Mouse (Mus musculus) stomach, embryonic 14.5 days (tissue): ENCODE measurements around the gene Trex1. TPM values are rescaled to one million over a fixed set of nuclear protein-coding genes. Genes with fewer than 3 reads are reported as not detected.

Experiments
- ATAC-seq: fragments of 200-750 bp; cut with Nextera tagmentation; 2 replicates; pipeline ENCODE4 v1.8.0; 2017; ENCODE audit warnings: low read depth, moderate TSS enrichment; ENCODE audit not compliant: insufficient number of reproducible peaks, insufficient read depth, low FRiP score
- H3K27ac ChIP-seq: fragments of 300-500 bp; sonication (generic); 2 replicates; pipeline ENCODE4 v1.5.1; 2014; ENCODE audit warnings: mild to moderate bottlenecking, low read length, moderate library complexity, mixed read lengths
- H3K27me3 ChIP-seq: fragments of 300-500 bp; sonication (generic); 2 replicates; pipeline ENCODE4 v1.6.1; 2014; ENCODE audit warnings: low read length, control low read depth, mixed read lengths; ENCODE audit not compliant: control insufficient read depth, insufficient read depth
- H3K36me3 ChIP-seq: fragments of 300-500 bp; sonication (generic); 2 replicates; pipeline ENCODE4 v1.6.1; 2014; ENCODE audit warnings: mild to moderate bottlenecking, control low read depth, low read length, moderate library complexity, mixed read lengths; ENCODE audit not compliant: control insufficient read depth, insufficient read depth
- H3K4me1 ChIP-seq: fragments of 300-500 bp; sonication (generic); 2 replicates; pipeline ENCODE4 v1.6.1; 2014; ENCODE audit warnings: low read length, control low read depth, mixed read lengths; ENCODE audit not compliant: control insufficient read depth, insufficient read depth
- H3K4me2 ChIP-seq: fragments of 300-500 bp; sonication (generic); replicated peaks from 2 replicates; pipeline ENCODE4 v1.6.1; 2014; ENCODE audit warnings: low read depth, low read length, control low read depth
- H3K4me3 ChIP-seq: fragments of 300-500 bp; sonication (generic); 2 replicates; pipeline ENCODE4 v1.5.1; 2014; ENCODE audit warnings: low read depth, low read length, control low read depth
- H3K9ac ChIP-seq: fragments of 300-500 bp; sonication (generic); replicated peaks from 2 replicates; pipeline ENCODE4 v1.6.1; 2014; ENCODE audit warnings: low read depth, mild to moderate bottlenecking, control low read depth, low read length, moderate library complexity, mixed read lengths
- H3K9me3 ChIP-seq: fragments of 300-500 bp; sonication (generic); 2 replicates; pipeline ENCODE4 v1.6.1; 2016; ENCODE audit warnings: low read depth, low read length, control low read depth; ENCODE audit not compliant: control insufficient read depth
- WGBS: fragments of 180-500 bp; shearing (Covaris S2); extraction: QIAGEN DNeasy Blood & Tissue Kit; methylation state at CpG from one replicate; pipeline ENCODE4 v1.1.7; 2014; 5-methylcytosine and 5-hydroxymethylcytosine counted together
- polyA plus RNA-seq: library from polyadenylated mRNA; unstranded; fragments of >200 nt; fragmentation: Nextera tagmentation; extraction: Ambion mirVana; gene quantifications from 2 replicates; pipeline ENCODE4 v1.2.1, GENCODE M21; 2014

Trex1 gene
- polyA plus RNA-seq, 1 experiment from 2014 or later, result 12.2 TPM

GRCm38 (mm10) chr9:109009636-109010315 is 49.8 kb downstream of the Trex1 start:
- no peak overlapping the region for H3K4me2 ChIP-seq
- no peaks in the 10 kb centered on the region for H3K27me3 ChIP-seq
- no peak overlapping the region for H3K9ac ChIP-seq
- no peak overlapping the region for H3K4me3 ChIP-seq
- no peak overlapping the region for H3K27ac ChIP-seq
- WGBS, result 42% methylated on average over 17 of the region's 17 CpGs
- 0 out of 2 replicates have a peak, but pooled peaks cover 2% of the 10 kb centered on the region for H3K4me1 ChIP-seq
- no peaks in the 10 kb centered on the region for H3K36me3 ChIP-seq
- no peaks in the 10 kb centered on the region for H3K9me3 ChIP-seq
- ATAC-seq, result 0 out of 2 replicates have a peak, but pooled peaks have one; percentile 28

GRCm38 (mm10) chr9:109008994-109009635 is 50.4 kb downstream of the Trex1 start:
- 68% methylated on average over 10 of the region's 10 CpGs for WGBS
- ATAC-seq, result 0 out of 2 replicates have a peak, but pooled peaks have one; percentile 11
- H3K9me3 ChIP-seq, result no peaks in the 10 kb centered on the region

GRCm38 (mm10) chr9:109008081-109008480 is 51.5 kb downstream of the Trex1 start:
- Histone ChIP-seq H3K27ac (no peak overlapping the region), H3K9ac (no peak overlapping the region), H3K4me1 (0 out of 2 replicates have a peak, but pooled peaks cover 2% of the 10 kb centered on the region), H3K4me2 (no peak overlapping the region), H3K27me3 (no peaks in the 10 kb centered on the region), H3K4me3 (no peak overlapping the region), H3K9me3 (no peaks in the 10 kb centered on the region), H3K36me3 (no peaks in the 10 kb centered on the region)
- 80% methylated on average over 9 of the region's 9 CpGs for WGBS
- ATAC-seq, result no peak

More at GRCm38 (mm10) chr9:109008994-109009635, 50.4 kb downstream of the Trex1 start:
- H3K27me3 ChIP-seq, result no peaks in the 10 kb centered on the region
- H3K4me2 ChIP-seq, result no peak overlapping the region
- no peaks in the 10 kb centered on the region for H3K36me3 ChIP-seq
- 0 out of 2 replicates have a peak, but pooled peaks cover 2% of the 10 kb centered on the region for H3K4me1 ChIP-seq
- H3K9ac ChIP-seq, result no peak overlapping the region
- no peak overlapping the region for H3K27ac ChIP-seq
- no peak overlapping the region for H3K4me3 ChIP-seq

Other genes starting within 250 kb of the Trex1 start
- gene Celsr3, start 233.4 kb downstream of the Trex1 start, polyA plus RNA-seq, result 1.3 and 1.8 TPM in 2 replicates
- 17.8 and 19.1 TPM in 2 replicates for gene Slc26a6, start 206.5 kb downstream of the Trex1 start, polyA plus RNA-seq
- gene Tmem89, start 145.1 kb downstream of the Trex1 start, polyA plus RNA-seq, result not detected in 2 replicates
- gene Uqcrc1, start 123.1 kb downstream of the Trex1 start, polyA plus RNA-seq, result 456 and 466 TPM in 2 replicates
- 4.1 and 4.5 TPM in 2 replicates for gene Col7a1, start 106.1 kb downstream of the Trex1 start, polyA plus RNA-seq
- 0.45 TPM in 1 of 2 replicates, not detected in the other for gene Ucn2, start 73.7 kb downstream of the Trex1 start, polyA plus RNA-seq
- 7.9 and 8.5 TPM in 2 replicates for gene Pfkfb4, start 68.0 kb downstream of the Trex1 start, polyA plus RNA-seq
- 75.0 and 84.4 TPM in 2 replicates for gene Shisa5, start 21.2 kb downstream of the Trex1 start, polyA plus RNA-seq
- 27.2 and 29.3 TPM in 2 replicates for gene Atrip, start 14.4 kb upstream of the Trex1 start, polyA plus RNA-seq
- gene Ccdc51, start 22.8 kb upstream of the Trex1 start, polyA plus RNA-seq, result 12.9 and 13.1 TPM in 2 replicates
- gene Tma7, start 22.9 kb upstream of the Trex1 start, polyA plus RNA-seq, result 633 and 676 TPM in 2 replicates
- 15.8 and 17.5 TPM in 2 replicates for gene Plxnb1, start 35.7 kb upstream of the Trex1 start, polyA plus RNA-seq
- gene Fbxw21, start 102.3 kb upstream of the Trex1 start, polyA plus RNA-seq, result not detected in 2 replicates
- not detected in 2 replicates for gene Fbxw13, start 136.2 kb upstream of the Trex1 start, polyA plus RNA-seq
- gene Fbxw20, start 175.0 kb upstream of the Trex1 start, polyA plus RNA-seq, result not detected in 2 replicates
- gene Fbxw14, start 227.9 kb upstream of the Trex1 start, polyA plus RNA-seq, result not detected in 2 replicates